Mouse (Mus musculus) hindbrain, embryonic 15.5 days (tissue): ENCODE data around the gene Itgb8. TPM values are rescaled to one million over a fixed set of nuclear protein-coding genes. Genes with fewer than 3 reads are reported as not detected.
A peak's percentile ranks its signal among the peaks of the same experiment; 100 is the strongest.

ENCODE experiments used
- ATAC-seq: fragments of 200-750 bp; cut with Nextera tagmentation; 2 replicates; pipeline ENCODE4 v1.8.0; 2017; ENCODE audit warnings: low read depth, moderate number of reproducible peaks, moderate TSS enrichment; ENCODE audit not compliant: low FRiP score
- H3K27ac ChIP-seq: fragments of 300-500 bp; sonication (generic); replicated peaks from 2 replicates; pipeline ENCODE4 v1.5.1; 2015; ENCODE audit warnings: mild to moderate bottlenecking, inconsistent platforms
- H3K27me3 ChIP-seq: fragments of 300-500 bp; sonication (generic); 2 replicates; pipeline ENCODE4 v1.6.1; 2015; ENCODE audit warnings: control low read depth, inconsistent platforms
- H3K36me3 ChIP-seq: fragments of 300-500 bp; sonication (generic); 2 replicates; pipeline ENCODE4 v1.6.1; 2015; ENCODE audit warnings: control low read depth, inconsistent platforms
- H3K4me1 ChIP-seq: fragments of 300-500 bp; sonication (generic); replicated peaks from 2 replicates; pipeline ENCODE4 v1.6.1; 2015; ENCODE audit warnings: control low read depth, inconsistent platforms
- H3K4me2 ChIP-seq: fragments of 300-500 bp; sonication (generic); 2 replicates; pipeline ENCODE4 v1.6.1; 2015; ENCODE audit warnings: moderate library complexity, mild to moderate bottlenecking, inconsistent platforms
- H3K4me3 ChIP-seq: fragments of 300-500 bp; sonication (generic); 2 replicates; pipeline ENCODE4 v1.5.1; 2015; ENCODE audit warnings: mild to moderate bottlenecking, inconsistent platforms
- H3K9ac ChIP-seq: fragments of 300-500 bp; sonication (generic); 2 replicates; pipeline ENCODE4 v1.6.1; 2015; ENCODE audit warnings: inconsistent platforms
- H3K9me3 ChIP-seq: fragments of 300-500 bp; sonication (generic); 2 replicates; pipeline ENCODE4 v1.6.1; 2016; ENCODE audit warnings: control low read depth, inconsistent platforms
- WGBS: fragments of 180-500 bp; shearing (Covaris S2); methylation state at CpG from one replicate; pipeline ENCODE4 v1.1.7; 2015; 5-methylcytosine and 5-hydroxymethylcytosine counted together
- polyA plus RNA-seq: library from polyadenylated mRNA; unstranded; fragments of >200 nt; fragmentation: Nextera tagmentation; extraction: Ambion mirVana; gene quantifications from 2 replicates; pipeline ENCODE4 v1.2.1, GENCODE M21; 2015

The Itgb8 gene
- polyA plus RNA-seq, 1 experiment from 2014 or later, result 9.9 TPM

DNA sequence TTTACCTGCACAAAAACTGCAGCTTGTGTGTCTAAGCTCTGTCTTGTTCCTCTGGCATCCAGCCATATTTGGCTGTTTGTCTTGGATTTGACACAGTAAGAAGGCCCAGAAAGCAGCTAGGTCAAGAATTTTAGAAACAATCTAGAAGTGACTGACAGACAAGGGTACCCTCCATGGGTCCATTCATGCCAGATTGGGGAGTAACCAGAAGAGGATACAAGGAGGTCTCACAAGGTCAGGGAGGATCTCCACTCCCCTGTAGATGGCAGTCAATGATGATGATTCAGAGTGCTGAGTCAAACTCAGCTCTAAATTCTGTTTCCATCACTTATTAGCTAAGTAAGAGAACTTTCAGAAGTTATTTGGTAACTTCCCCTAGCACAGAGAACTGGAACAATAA lies 8.2 kb downstream of the Itgb8 start:
- Histone ChIP-seq H3K27me3 (no peaks in the 10 kb centered on the region), H3K4me2 (no peak overlapping the region), H3K4me3 (no peak overlapping the region), H3K27ac (no peak overlapping the region), H3K4me1 (peaks cover 6% of the 10 kb centered on the region), H3K9ac (no peak overlapping the region), H3K9me3 (no peaks in the 10 kb centered on the region), H3K36me3 (no peaks in the 10 kb centered on the region)
- ATAC-seq, result no peak

DNA sequence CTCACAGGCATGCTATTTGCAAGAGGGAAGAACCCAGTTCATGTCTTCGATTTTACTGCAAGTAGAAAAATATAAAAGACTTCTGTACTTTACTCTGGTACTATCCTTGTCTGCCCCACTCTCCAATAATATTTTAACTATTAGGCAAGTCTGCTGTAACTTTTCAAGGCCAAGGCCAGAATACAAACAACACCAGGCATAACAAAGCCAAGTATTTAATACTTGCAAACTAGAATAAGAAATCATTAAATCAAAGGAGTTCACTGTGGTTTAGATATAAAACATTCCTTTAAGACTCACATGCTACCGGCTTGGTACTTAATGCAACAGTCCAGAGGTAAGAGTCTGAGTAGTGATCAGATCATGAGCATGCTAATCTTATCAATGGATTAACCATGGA lies 9.0 kb downstream of the Itgb8 start:
- H3K27ac ChIP-seq, result no peak overlapping the region
- H3K9ac ChIP-seq, result no peak overlapping the region
- no peak overlapping the region for H3K4me3 ChIP-seq
- no peaks in the 10 kb centered on the region for H3K27me3 ChIP-seq
- ATAC-seq, result no peak
- no peaks in the 10 kb centered on the region for H3K9me3 ChIP-seq
- no peak overlapping the region for H3K4me2 ChIP-seq
- 0 out of 2 replicates have a peak, but pooled peaks cover 3% of the 10 kb centered on the region for H3K4me1 ChIP-seq
- H3K36me3 ChIP-seq, result no peaks in the 10 kb centered on the region
- WGBS, result 93% methylated on average over 2 of the region's 2 CpGs

DNA sequence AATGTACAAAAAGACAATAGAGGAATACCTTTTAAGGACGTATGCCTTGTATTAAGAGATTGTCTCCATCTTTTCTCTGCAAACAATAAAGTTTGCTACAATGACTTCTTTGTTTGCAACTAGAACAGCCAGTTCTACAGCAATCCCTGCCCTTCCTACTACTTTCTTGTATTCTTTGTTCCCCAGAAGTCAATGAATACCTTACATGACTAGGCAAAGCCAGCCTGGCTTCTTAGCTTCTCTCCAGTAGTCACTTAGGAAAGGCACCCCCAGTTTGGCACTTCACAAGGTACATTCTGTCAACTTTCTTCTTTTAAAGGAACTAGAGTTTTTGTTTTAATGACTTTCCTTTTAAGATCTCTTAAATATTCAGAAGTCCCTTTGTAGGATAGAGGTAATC lies 10.7 kb downstream of the Itgb8 start:
- no peak for ATAC-seq
- 42% methylated on average over 1 of the region's 1 CpGs for WGBS
- no peaks in the 10 kb centered on the region for H3K4me1 ChIP-seq
- no peaks in the 10 kb centered on the region for H3K27me3 ChIP-seq
- H3K36me3 ChIP-seq, result no peaks in the 10 kb centered on the region
- no peak overlapping the region for H3K9ac ChIP-seq
- no peak overlapping the region for H3K4me3 ChIP-seq
- H3K4me2 ChIP-seq, result no peak overlapping the region
- H3K27ac ChIP-seq, result no peak overlapping the region
- H3K9me3 ChIP-seq, result no peaks in the 10 kb centered on the region

DNA sequence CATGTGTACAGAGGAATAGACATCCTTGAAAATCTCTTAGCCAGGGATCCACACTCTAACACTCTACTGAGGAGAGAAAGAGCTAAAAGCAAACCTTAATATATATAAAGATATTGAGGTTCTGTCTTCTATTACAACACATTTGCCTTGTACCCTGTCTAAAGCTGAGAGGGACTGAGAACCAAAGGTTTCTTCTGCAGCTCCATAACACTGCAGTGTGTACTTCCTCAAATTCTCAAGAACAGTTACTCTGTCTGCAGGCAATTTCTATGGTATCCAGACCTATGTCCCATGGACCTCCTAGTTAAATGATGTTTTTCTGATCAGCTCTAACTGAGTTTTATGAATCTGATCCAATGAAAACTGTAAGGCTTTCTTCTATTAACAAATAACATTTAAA lies 13.9 kb downstream of the Itgb8 start:
- ATAC-seq, result no peak
- H3K9ac ChIP-seq, result no peak overlapping the region

DNA sequence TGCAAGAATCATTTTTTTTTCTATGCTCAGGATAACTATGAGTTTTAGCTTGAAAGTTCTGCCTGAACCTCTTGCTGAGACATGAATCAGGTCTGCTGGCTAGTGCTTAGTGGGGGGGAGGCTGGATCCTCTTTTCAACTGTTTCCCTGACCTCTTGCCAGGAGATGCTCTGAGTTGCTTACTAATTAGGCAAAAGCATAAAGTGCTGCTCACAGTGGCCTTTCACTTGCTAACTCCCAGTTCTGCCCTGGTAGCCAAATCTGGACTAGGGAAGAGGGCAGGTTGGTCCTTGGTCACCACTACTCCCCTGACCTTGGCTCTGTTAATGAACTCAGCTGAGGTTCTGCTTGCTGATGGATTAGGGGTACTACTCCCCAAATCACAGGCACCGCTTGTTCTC lies 19.2 kb downstream of the Itgb8 start:
- Histone ChIP-seq H3K27me3 (no peaks in the 10 kb centered on the region), H3K4me2 (no peak overlapping the region), H3K9ac (no peak overlapping the region), H3K4me1 (no peaks in the 10 kb centered on the region), H3K9me3 (no peaks in the 10 kb centered on the region), H3K4me3 (no peak overlapping the region), H3K27ac (no peak overlapping the region), H3K36me3 (no peaks in the 10 kb centered on the region)
- peak; percentile 34; the same call in 1 of the 2 replicates for ATAC-seq
- WGBS, result 80% methylated on average over 1 of the region's 1 CpGs

More for the DNA sequence above, 13.9 kb downstream of the Itgb8 start:
- Histone ChIP-seq H3K4me1 (no peaks in the 10 kb centered on the region), H3K9me3 (no peaks in the 10 kb centered on the region), H3K4me3 (no peak overlapping the region), H3K36me3 (no peaks in the 10 kb centered on the region), H3K4me2 (no peak overlapping the region), H3K27me3 (no peaks in the 10 kb centered on the region), H3K27ac (no peak overlapping the region)

DNA sequence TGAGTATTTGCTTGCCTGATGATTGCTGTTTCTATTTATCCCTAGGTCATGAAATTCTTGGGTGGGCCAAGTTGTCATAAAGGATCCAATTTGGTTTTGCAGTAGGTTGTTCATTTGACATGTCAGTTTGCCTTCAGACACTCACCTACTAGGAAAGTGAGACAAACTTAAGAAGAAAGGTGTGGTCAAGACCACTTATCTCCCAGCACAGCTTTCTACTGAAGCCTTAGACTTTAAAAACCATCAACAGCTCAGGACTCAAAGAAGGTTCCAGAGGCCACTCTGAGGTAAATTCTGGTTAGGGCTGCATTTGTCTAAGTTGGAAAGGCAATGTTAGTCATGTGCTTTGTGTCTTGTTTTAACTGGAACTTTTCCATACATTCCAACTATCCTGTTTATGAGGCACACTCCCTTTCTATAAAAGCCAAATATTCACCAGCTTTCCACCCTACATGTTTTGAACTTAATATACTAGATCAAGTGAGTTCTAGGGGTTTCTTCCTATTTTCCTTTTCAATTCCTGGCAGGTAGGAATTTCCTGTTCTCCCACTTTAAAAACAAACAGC lies 20.8 kb downstream of the Itgb8 start:
- Histone ChIP-seq H3K27ac (no peak overlapping the region), H3K4me3 (no peak overlapping the region), H3K36me3 (no peaks in the 10 kb centered on the region), H3K9me3 (no peaks in the 10 kb centered on the region), H3K4me1 (no peaks in the 10 kb centered on the region), H3K4me2 (no peak overlapping the region), H3K9ac (no peak overlapping the region), H3K27me3 (no peaks in the 10 kb centered on the region)
- no peak for ATAC-seq

DNA sequence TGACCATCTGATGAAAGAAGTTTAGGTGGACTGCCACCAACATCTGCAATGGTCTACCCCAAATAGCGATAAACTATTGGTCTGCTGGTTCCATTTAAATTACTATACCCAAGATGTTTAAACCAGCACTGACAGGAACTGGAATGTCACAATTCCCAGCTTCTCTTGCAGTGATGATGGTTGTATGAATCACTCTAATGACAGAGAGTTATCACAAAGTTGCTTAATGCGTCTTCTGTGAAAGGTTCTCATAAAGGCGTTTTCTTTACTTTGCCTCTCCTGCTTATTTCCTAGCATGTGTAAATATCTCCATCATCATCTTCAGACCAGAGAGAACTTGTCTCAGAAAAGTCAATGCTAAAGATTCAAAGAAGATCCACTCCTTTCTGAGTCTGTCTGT lies 23.4 kb downstream of the Itgb8 start:
- Histone ChIP-seq H3K4me2 (no peak overlapping the region), H3K9ac (no peak overlapping the region), H3K9me3 (no peaks in the 10 kb centered on the region), H3K36me3 (no peaks in the 10 kb centered on the region), H3K27ac (no peak overlapping the region), H3K4me3 (no peak overlapping the region), H3K27me3 (no peaks in the 10 kb centered on the region), H3K4me1 (no peaks in the 10 kb centered on the region)
- ATAC-seq, result no peak
- 96% methylated on average over 3 of the region's 3 CpGs for WGBS

DNA sequence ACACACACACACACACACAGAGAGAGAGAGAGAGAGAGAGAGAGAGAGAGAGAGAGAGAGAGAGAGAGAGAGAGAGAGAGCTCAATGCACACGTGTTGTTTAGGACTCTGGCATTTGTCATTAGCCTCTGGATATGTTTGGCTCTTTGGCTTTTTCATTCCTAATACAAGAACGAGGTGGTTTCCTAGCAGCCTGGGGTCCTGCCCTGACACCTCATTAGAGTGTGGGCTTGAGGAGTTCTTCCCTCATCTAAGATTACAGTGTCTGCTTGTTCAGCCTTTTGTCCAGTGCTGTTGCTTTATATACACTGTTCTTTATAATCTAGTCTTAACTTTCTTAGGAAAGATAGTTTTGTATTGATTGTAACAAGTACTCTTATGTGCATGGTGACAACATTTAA lies 27.1 kb downstream of the Itgb8 start:
- WGBS, result 42% methylated on average over 2 of the region's 2 CpGs
- no peaks in the 10 kb centered on the region for H3K27me3 ChIP-seq

DNA sequence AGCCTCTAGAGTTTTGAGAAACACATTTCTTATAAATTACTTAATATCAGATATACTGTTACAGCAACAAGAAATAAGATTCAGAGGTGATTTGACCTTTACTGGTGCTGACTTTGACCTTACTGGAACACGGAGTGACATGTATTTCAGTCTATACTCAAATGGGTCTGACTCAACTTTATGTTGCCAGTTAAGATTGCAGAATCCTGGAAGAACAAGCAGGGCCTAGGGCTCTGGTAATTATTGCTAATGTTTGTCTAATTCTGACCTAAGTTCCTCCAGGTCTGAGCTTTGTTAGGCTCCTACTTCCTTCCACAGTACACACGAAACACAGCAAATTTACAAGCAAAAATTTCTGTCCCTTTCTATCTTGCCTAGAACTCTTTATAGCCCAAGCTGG lies 28.0 kb downstream of the Itgb8 start:
- no peaks in the 10 kb centered on the region for H3K36me3 ChIP-seq

More for the DNA sequence above, 27.1 kb downstream of the Itgb8 start:
- H3K36me3 ChIP-seq, result no peaks in the 10 kb centered on the region
- no peaks in the 10 kb centered on the region for H3K9me3 ChIP-seq
- H3K4me2 ChIP-seq, result no peak overlapping the region
- H3K27ac ChIP-seq, result no peak overlapping the region
- H3K4me1 ChIP-seq, result no peaks in the 10 kb centered on the region
- H3K4me3 ChIP-seq, result no peak overlapping the region
- no peak for ATAC-seq
- H3K9ac ChIP-seq, result no peak overlapping the region

DNA sequence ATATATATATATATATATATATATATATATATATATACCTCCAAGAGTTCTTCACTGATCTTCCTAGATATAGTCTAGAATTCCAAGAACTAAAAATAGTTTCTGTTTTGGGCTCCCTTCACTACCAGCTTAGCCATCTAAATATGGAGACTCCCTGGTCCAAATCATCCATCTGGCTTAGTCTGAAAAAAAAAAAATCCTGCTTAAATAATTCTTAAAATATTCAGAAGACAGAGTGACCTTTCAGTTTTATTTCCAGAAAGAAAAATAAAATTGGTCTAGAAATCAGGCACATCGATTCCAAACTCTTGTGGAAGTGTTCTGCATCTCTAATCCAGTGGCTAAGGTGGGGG lies 28.6 kb downstream of the Itgb8 start:
- ATAC-seq, result no peak
- WGBS, result 98% methylated on average over 1 of the region's 1 CpGs
- no peak overlapping the region for H3K4me2 ChIP-seq

More for the DNA sequence above, 28.0 kb downstream of the Itgb8 start:
- no peak overlapping the region for H3K9ac ChIP-seq
- no peaks in the 10 kb centered on the region for H3K27me3 ChIP-seq
- H3K27ac ChIP-seq, result no peak overlapping the region
- no peak overlapping the region for H3K4me3 ChIP-seq
- ATAC-seq, result no peak
- WGBS, result 87% methylated on average over 2 of the region's 2 CpGs
- H3K4me2 ChIP-seq, result no peak overlapping the region
- H3K9me3 ChIP-seq, result no peaks in the 10 kb centered on the region
- no peaks in the 10 kb centered on the region for H3K4me1 ChIP-seq

DNA sequence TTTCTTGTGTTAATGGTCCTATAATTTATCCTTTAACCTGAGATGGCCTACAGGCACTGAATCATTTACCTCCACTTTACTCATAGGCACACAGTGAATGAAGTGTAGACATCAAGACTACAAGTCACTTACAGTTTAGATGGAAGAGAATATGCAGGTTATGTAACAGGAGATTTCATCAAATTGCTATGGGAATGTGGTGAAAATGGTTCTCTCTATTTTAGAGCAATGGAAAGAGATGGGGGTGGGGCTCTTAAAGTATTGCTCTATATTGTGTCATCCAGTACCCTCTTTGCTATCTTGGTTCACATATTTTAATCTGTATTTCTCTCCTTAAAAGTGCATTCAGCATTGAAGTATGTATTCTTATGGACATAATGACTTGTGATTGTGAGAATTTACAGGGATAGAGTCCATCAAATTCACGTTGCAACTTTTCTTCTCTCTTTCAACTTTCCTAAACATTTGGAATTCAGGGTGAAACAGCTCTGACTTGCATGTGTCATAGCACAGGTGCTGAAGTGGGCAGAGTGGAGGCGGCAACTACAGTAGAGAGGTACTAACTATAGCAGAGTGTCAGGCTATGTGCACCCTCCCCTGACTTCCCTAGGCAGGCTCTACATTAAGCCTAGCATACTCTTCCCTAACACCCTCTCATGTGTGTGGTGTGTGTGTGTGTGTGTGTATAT lies 29.1 kb downstream of the Itgb8 start:
- H3K27me3 ChIP-seq, result no peaks in the 10 kb centered on the region
- ATAC-seq, result no peak
- WGBS, result 91% methylated on average over 2 of the region's 2 CpGs

More for the DNA sequence above, 28.6 kb downstream of the Itgb8 start:
- Histone ChIP-seq H3K36me3 (no peaks in the 10 kb centered on the region), H3K9ac (no peak overlapping the region), H3K27me3 (no peaks in the 10 kb centered on the region), H3K4me1 (no peaks in the 10 kb centered on the region), H3K9me3 (no peaks in the 10 kb centered on the region), H3K4me3 (no peak overlapping the region), H3K27ac (no peak overlapping the region)

DNA sequence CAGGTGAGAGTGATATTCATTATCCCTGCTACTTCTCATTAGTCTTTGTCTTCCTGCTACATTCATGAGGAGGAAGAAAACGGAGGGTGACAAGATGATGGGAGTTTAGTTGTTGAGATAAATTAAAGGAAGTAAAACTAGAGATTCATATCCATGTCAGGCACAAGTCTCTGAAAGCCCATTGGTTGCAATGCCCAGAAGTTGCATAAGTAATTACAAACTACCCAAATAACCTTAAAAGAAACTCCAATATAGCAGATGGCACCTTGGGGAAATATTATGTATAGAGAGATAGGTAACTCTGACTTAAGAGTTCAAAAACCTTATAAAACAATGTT lies 31.2 kb downstream of the Itgb8 start:
- no peaks in the 10 kb centered on the region for H3K4me1 ChIP-seq
- H3K9ac ChIP-seq, result no peak overlapping the region
- H3K27me3 ChIP-seq, result no peaks in the 10 kb centered on the region
- H3K4me3 ChIP-seq, result no peak overlapping the region
- 70% methylated on average over 1 of the region's 1 CpGs for WGBS
- H3K36me3 ChIP-seq, result no peaks in the 10 kb centered on the region
- no peak for ATAC-seq
- H3K9me3 ChIP-seq, result no peaks in the 10 kb centered on the region
- H3K27ac ChIP-seq, result no peak overlapping the region
- H3K4me2 ChIP-seq, result no peak overlapping the region

More for the DNA sequence above, 29.1 kb downstream of the Itgb8 start:
- Histone ChIP-seq H3K9me3 (no peaks in the 10 kb centered on the region), H3K36me3 (no peaks in the 10 kb centered on the region), H3K9ac (no peak overlapping the region), H3K4me2 (no peak overlapping the region), H3K4me1 (no peaks in the 10 kb centered on the region), H3K4me3 (no peak overlapping the region), H3K27ac (no peak overlapping the region)
